Mouse (Mus musculus) hindbrain, embryonic 16.5 days (tissue): ENCODE data around the gene Rhbg. TPM values are rescaled to one million over a fixed set of nuclear protein-coding genes. Genes with fewer than 3 reads are reported as not detected.

ENCODE experiments used
- ATAC-seq: fragments of 200-750 bp; cut with Nextera tagmentation; 2 replicates; pipeline ENCODE4 v1.8.0; 2017; ENCODE audit warnings: moderate TSS enrichment, moderate library complexity
- H3K27ac ChIP-seq: fragments of 300-500 bp; sonication (generic); 2 replicates; pipeline ENCODE4 v1.5.1; 2014; ENCODE audit warnings: low read depth, mild to moderate bottlenecking, control low read depth, low read length, moderate library complexity
- H3K27me3 ChIP-seq: fragments of 300-500 bp; sonication (generic); replicated peaks from 2 replicates; pipeline ENCODE4 v1.6.1; 2014; ENCODE audit warnings: low read length; ENCODE audit not compliant: control insufficient read depth, insufficient read depth
- H3K36me3 ChIP-seq: fragments of 300-500 bp; sonication (generic); 2 replicates; pipeline ENCODE4 v1.6.1; 2014; ENCODE audit warnings: mild to moderate bottlenecking, low read length, moderate library complexity, mixed read lengths; ENCODE audit not compliant: control insufficient read depth, insufficient read depth
- H3K4me1 ChIP-seq: fragments of 300-500 bp; sonication (generic); 2 replicates; pipeline ENCODE4 v1.6.1; 2014; ENCODE audit warnings: low read depth, low read length; ENCODE audit not compliant: control insufficient read depth, insufficient read depth
- H3K4me2 ChIP-seq: fragments of 300-500 bp; sonication (generic); 2 replicates; pipeline ENCODE4 v1.6.1; 2014; ENCODE audit warnings: mild to moderate bottlenecking, low read length, control low read depth, moderate library complexity
- H3K4me3 ChIP-seq: fragments of 300-500 bp; sonication (generic); 2 replicates; pipeline ENCODE4 v1.5.1; 2014; ENCODE audit warnings: mild to moderate bottlenecking, low read length, control low read depth, moderate library complexity
- H3K9ac ChIP-seq: fragments of 300-500 bp; sonication (generic); 2 replicates; pipeline ENCODE4 v1.6.1; 2014; ENCODE audit warnings: low read depth, mild to moderate bottlenecking, control low read depth, low read length, moderate library complexity
- H3K9me3 ChIP-seq: fragments of 300-500 bp; sonication (generic); 2 replicates; pipeline ENCODE4 v1.6.1; 2014; ENCODE audit warnings: mild to moderate bottlenecking, low read length, moderate library complexity; ENCODE audit not compliant: control insufficient read depth
- WGBS: fragments of 180-500 bp; shearing (Covaris S2); extraction: QIAGEN DNeasy Blood & Tissue Kit; methylation state at CpG from one replicate; pipeline ENCODE4 v1.1.7; 2014; 5-methylcytosine and 5-hydroxymethylcytosine counted together
- polyA plus RNA-seq: library from polyadenylated mRNA; unstranded; fragments of >200 nt; fragmentation: Nextera tagmentation; extraction: Ambion mirVana; gene quantifications from 2 replicates; pipeline ENCODE4 v1.2.1, GENCODE M21; 2015

Gene Rhbg
- polyA plus RNA-seq, 1 experiment from 2014 or later: 0.99 TPM

GRCm38 (mm10) chr3:88244071-88244470 is 10.4 kb downstream of the Rhbg start:
- Histone ChIP-seq H3K4me2 (no peak overlapping the region), H3K9me3 (no peaks in the 10 kb centered on the region), H3K4me3 (no peak overlapping the region), H3K36me3 (no peaks in the 10 kb centered on the region), H3K27ac (0 out of 2 replicates have a peak overlapping the region, but pooled peaks have one; percentile 27), H3K9ac (no peak overlapping the region), H3K27me3 (no peaks in the 10 kb centered on the region), H3K4me1 (peaks cover 14% of the 10 kb centered on the region; the same call in 1 of the 2 replicates)
- 4% methylated on average over 2 of the region's 2 CpGs for WGBS
- no peak for ATAC-seq

- H3K36me3 ChIP-seq: no peaks in the 10 kb centered on the region
- H3K27ac ChIP-seq: peak overlapping the region; percentile 69
- peaks cover 25% of the 10 kb centered on the region for H3K4me1 ChIP-seq
- no peak overlapping the region for H3K4me3 ChIP-seq
- H3K9me3 ChIP-seq: no peaks in the 10 kb centered on the region
- peak; percentile 38 for ATAC-seq
- H3K9ac ChIP-seq: peak overlapping the region; percentile 4; the same call in 1 of the 2 replicates
- 1% methylated on average over 13 of the region's 13 CpGs for WGBS
- peak overlapping the region; percentile 31 for H3K4me2 ChIP-seq
- no peaks in the 10 kb centered on the region for H3K27me3 ChIP-seq
Measured at GRCm38 (mm10) chr3:88242531-88242930, 12.0 kb downstream of the Rhbg start.

GRCm38 (mm10) chr3:88241045-88241786 is 13.3 kb downstream of the Rhbg start:
- peak overlapping the region; percentile 52 for H3K9ac ChIP-seq
- H3K4me3 ChIP-seq: peak overlapping the region; percentile 16
- no peaks in the 10 kb centered on the region for H3K9me3 ChIP-seq
- WGBS: 4% methylated on average over 39 of the region's 48 CpGs
- no peaks in the 10 kb centered on the region for H3K27me3 ChIP-seq
- H3K27ac ChIP-seq: peak overlapping the region; percentile 81
- ATAC-seq: peak; percentile 37
- peak overlapping the region; percentile 45 for H3K4me2 ChIP-seq
- no peaks in the 10 kb centered on the region for H3K36me3 ChIP-seq
- H3K4me1 ChIP-seq: peaks cover 25% of the 10 kb centered on the region

- H3K4me2 ChIP-seq: no peak overlapping the region
- 46% methylated on average over 4 of the region's 4 CpGs for WGBS
- H3K27ac ChIP-seq: peak overlapping the region; percentile 75
- no peaks in the 10 kb centered on the region for H3K27me3 ChIP-seq
- H3K9me3 ChIP-seq: no peaks in the 10 kb centered on the region
- 0 out of 2 replicates have a peak overlapping the region, but pooled peaks have one; percentile 29 for H3K9ac ChIP-seq
- peaks cover 25% of the 10 kb centered on the region for H3K4me1 ChIP-seq
- no peak for ATAC-seq
- no peaks in the 10 kb centered on the region for H3K36me3 ChIP-seq
- H3K4me3 ChIP-seq: no peak overlapping the region
Measured at GRCm38 (mm10) chr3:88239446-88239845, 15.1 kb downstream of the Rhbg start.

GRCm38 (mm10) chr3:88238866-88239391 is 15.6 kb downstream of the Rhbg start:
- H3K4me3 ChIP-seq: no peak overlapping the region
- no peak overlapping the region for H3K4me2 ChIP-seq
- peaks cover 28% of the 10 kb centered on the region for H3K4me1 ChIP-seq
- WGBS: 23% methylated on average over 8 of the region's 8 CpGs
- ATAC-seq: peak; percentile 87
- H3K27ac ChIP-seq: peak overlapping the region; percentile 75
- H3K36me3 ChIP-seq: no peaks in the 10 kb centered on the region
- H3K27me3 ChIP-seq: no peaks in the 10 kb centered on the region
- no peaks in the 10 kb centered on the region for H3K9me3 ChIP-seq
- peak overlapping the region; percentile 29; the same call in 1 of the 2 replicates for H3K9ac ChIP-seq

GRCm38 (mm10) chr3:88237556-88238194 is 16.8 kb downstream of the Rhbg start:
- no peak for ATAC-seq
- 8% methylated on average over 10 of the region's 10 CpGs for WGBS

GRCm38 (mm10) chr3:88237161-88237555 is 17.4 kb downstream of the Rhbg start:
- no peaks in the 10 kb centered on the region for H3K36me3 ChIP-seq
- no peaks in the 10 kb centered on the region for H3K27me3 ChIP-seq
- 22% methylated on average over 6 of the region's 6 CpGs for WGBS
- H3K4me1 ChIP-seq: peaks cover 30% of the 10 kb centered on the region
- no peak overlapping the region for H3K9ac ChIP-seq
- no peak overlapping the region for H3K4me2 ChIP-seq
- H3K4me3 ChIP-seq: no peak overlapping the region
- H3K9me3 ChIP-seq: no peaks in the 10 kb centered on the region
- H3K27ac ChIP-seq: peak overlapping the region; percentile 65
- ATAC-seq: no peak

More at GRCm38 (mm10) chr3:88237556-88238194, 16.8 kb downstream of the Rhbg start:
- peak overlapping the region; percentile 65 for H3K27ac ChIP-seq
- no peaks in the 10 kb centered on the region for H3K9me3 ChIP-seq
- no peak overlapping the region for H3K4me2 ChIP-seq
- no peaks in the 10 kb centered on the region for H3K27me3 ChIP-seq
- no peak overlapping the region for H3K9ac ChIP-seq
- no peak overlapping the region for H3K4me3 ChIP-seq
- no peaks in the 10 kb centered on the region for H3K36me3 ChIP-seq
- peaks cover 33% of the 10 kb centered on the region for H3K4me1 ChIP-seq

GRCm38 (mm10) chr3:88235616-88236015 is 18.9 kb downstream of the Rhbg start:
- peaks cover 38% of the 10 kb centered on the region for H3K4me1 ChIP-seq
- no peak overlapping the region for H3K9ac ChIP-seq
- no peaks in the 10 kb centered on the region for H3K27me3 ChIP-seq
- no peak for ATAC-seq
- no peak overlapping the region for H3K4me2 ChIP-seq
- no peaks in the 10 kb centered on the region for H3K9me3 ChIP-seq
- WGBS: 35% methylated on average over 2 of the region's 2 CpGs
- H3K4me3 ChIP-seq: no peak overlapping the region
- peak overlapping the region; percentile 14; the same call in 1 of the 2 replicates for H3K27ac ChIP-seq
- no peaks in the 10 kb centered on the region for H3K36me3 ChIP-seq

GRCm38 (mm10) chr3:88235216-88235615 is 19.3 kb downstream of the Rhbg start:
- no peak overlapping the region for H3K4me2 ChIP-seq
- H3K27ac ChIP-seq: peak overlapping the region; percentile 14; the same call in 1 of the 2 replicates
- H3K9ac ChIP-seq: no peak overlapping the region
- no peak overlapping the region for H3K4me3 ChIP-seq
- no peaks in the 10 kb centered on the region for H3K36me3 ChIP-seq
- ATAC-seq: no peak
- no peaks in the 10 kb centered on the region for H3K27me3 ChIP-seq
- H3K4me1 ChIP-seq: peaks cover 41% of the 10 kb centered on the region
- H3K9me3 ChIP-seq: no peaks in the 10 kb centered on the region
- 4% methylated on average over 3 of the region's 3 CpGs for WGBS
